Mouse (Mus musculus) gastrocnemius, postnatal 36 days (tissue): Measurements from ENCODE around the gene Chn1. TPM values are rescaled to one million over a fixed set of nuclear protein-coding genes. Genes with fewer than 3 reads are reported as not detected.

Experiments
- DNase-seq, 2 experiments: peaks; one replicate each; pipeline ENCODE4 v3.0.0; 2022
- intact Hi-C: fragments of 180-260 bp; cut with DNase I; formaldehyde crosslinking; loops from one replicate; pipeline ENCODE4 v1.15.1; 2025
- total RNA-seq, 2 experiments: library from RNA; stranded (reverse); gene quantifications; 2 replicates each; pipeline ENCODE4 v1.2.3; 2021

The Chn1 gene
- total RNA-seq, 2 experiments from 2014 or later, result 3.4 to 5.3 TPM

GRCm38 (mm10) chr2:73597772-73598171, 177.4 kb downstream of the Chn1 start:
- intact Hi-C loops, result no loop called here
- DNase-seq, result no peak

DNA sequence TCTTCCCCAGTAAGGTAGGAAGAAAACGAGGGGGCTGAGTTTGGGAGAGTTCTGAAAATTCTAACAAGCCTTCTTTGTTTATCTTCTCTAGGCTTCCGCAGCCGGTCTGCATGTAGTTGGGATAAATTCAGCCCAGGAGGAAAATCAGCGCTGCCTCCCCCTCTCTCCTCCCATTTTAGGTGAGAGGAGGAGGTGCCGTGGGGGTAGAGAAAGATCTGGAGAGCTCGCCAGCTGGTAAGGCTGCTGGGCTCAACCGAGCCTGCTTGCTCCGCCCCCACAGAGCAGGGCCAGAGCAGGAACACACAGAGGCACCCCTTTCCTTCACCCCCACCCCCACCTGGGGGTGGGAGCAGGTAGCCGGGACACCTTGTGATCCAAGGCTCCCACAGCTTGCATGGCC, 178.4 kb downstream of the Chn1 start:
- no peak for DNase-seq

DNA sequence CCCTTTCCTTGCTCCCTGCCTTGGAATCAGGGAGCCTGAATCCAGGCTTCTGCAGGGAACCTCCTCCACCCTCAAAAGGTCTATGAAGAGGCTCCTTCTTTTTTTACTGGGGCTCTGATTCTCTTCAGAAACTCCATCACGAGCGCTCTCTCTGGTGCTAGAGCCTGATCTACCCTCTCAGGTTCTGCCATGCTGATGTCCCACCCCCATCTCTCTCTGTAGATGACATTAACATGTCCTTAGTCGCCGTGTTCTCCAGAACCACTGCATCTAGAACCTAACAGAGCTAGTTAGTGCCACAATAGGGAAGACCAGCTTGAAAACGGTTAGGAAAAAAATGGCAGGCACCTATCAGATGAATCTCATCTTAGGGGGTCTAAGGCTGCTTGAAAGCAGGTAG, 178.8 kb downstream of the Chn1 start:
- no peak for DNase-seq
- intact Hi-C loops, result no loop called here

More for the DNA sequence above, 178.4 kb downstream of the Chn1 start:
- intact Hi-C loops, result no loop called here

DNA sequence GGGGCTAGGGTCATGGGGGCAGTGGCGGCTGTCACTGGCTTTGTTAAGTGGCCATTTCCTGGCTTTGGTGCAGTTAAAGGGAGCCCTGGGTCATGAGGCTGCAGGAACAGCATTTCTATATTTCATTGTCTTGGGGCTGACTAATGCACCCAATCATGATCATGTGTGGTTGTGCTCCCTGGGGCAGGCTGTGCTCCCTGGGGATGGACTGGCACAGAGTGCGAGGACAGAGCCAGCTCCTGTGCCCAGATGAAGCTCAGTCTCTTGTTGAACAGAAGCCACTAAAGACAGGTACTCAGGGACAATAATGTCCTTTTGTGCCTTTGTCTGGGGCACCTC, 182.1 kb downstream of the Chn1 start:
- no peak for DNase-seq
- intact Hi-C loops, result loop anchor here (5.0 kb wide), 1 partner anchor 319 kb away; the partner anchor contains the start of gene Atp5g3

DNA sequence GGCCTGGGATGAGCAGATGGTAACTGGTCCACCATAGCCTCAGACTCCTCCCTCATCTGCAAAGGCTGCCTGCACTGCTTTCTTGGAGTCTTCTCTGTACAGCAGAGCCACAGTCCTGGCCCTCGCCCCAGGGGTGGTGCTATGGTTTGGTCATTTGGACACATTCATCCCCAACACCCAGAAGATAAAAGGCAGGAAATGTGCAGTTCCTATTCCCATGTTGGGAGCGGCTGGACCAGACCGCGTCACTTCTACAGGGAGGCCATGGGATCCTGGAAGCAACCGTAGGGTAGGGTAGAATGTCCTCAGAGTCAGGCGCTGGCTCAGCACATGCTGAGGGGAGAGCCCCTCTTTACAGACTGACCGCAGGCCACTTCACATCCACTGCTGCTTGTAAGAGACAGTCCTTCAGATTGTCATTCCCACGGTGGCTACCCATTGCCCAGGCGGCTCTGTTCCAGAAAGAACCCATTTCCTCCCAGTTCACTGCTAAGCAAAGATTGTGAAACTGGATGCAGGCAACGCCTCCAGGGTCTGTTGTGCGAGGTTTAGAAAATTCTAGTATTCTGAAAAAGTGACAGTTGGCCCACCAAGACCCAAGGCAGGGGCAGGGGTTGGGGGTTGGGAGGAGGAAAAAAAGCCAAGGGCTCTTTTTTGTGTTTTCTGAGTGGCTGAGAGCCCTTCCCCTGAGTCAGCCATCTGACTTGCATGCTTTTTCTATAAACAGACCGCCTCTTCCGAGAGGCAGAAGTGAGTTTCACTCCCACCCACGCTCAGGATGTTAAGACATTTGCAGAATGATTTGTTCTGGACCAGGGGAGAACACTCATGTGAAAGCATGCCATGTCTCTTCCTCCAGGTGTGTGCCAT, 182.7 kb downstream of the Chn1 start:
- intact Hi-C loops, result loop anchor here (5.0 kb wide), 1 partner anchor 320 kb away; the partner anchor contains the start of gene Atp5g3
- peak; percentile 48 to 50 for DNase-seq

DNA sequence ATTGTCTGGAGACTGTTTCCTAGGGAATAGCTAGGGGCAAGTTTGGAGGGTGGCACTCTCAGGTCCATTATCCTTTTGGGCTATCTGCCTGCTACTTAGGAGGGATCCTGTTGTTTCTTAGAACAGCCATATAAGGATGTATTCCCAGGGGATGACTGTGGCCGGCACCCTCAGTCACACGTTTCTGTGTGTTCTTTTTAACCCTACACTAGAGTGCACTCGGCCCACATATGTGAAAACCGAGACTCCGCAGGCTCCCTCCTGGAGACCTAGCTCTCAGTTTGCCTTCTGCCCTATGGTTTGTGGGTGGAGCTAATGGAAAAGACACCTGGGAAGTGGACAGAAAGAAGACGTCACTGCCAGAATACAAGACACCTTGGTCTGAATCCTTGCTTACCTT, 183.9 kb downstream of the Chn1 start:
- DNase-seq, result no peak
- intact Hi-C loops, result loop anchor here (5.0 kb wide), 1 partner anchor 321 kb away; the partner anchor contains the start of gene Atp5g3

DNA sequence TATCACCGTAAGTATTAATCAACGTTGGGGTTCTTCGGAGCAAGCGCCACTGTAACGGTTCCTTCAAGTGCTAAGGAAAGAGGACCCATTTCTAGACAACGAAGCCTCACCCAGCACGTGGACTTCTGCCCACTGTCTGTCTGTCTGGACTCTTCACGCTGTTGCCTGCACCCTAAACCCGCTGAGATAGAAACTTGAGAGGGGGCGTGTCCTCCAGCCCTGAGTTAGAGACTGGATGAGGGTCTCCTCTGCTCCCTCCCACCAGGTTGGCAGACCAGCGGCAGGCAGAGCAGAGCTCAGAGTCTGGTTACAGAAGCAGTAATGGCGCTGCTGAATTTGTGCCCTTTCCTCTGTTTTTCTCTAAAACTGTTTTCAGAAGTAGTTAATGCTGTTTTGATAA, 185.0 kb downstream of the Chn1 start:
- DNase-seq, result no peak
- intact Hi-C loops, result loop anchor here (5.0 kb wide), 1 partner anchor 322 kb away; the partner anchor contains the start of gene Atp5g3

- intact Hi-C loops, result no loop called here
Observed at GRCm38 (mm10) chr2:73588951-73589350, 186.2 kb downstream of the Chn1 start.

DNA sequence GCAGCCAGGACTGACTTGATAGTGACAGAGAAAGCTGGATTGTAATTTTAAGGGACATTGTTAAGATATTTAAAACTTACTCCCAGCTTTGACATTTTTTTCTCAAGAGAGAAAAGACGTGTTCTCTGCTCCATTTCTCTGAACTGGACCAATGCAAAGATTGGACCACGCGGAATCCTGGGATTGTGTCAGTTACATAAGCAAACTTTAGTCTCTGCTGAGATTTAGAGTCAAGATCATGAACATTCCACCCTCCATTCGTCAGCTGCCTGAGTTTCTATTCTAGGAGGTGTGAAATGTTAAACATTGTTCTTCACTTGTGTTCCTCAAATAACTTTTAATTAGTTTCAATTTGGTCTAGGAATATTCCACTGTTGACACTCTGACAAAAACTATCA, 188.0 kb downstream of the Chn1 start:
- DNase-seq, result no peak
- intact Hi-C loops, result no loop called here

More at GRCm38 (mm10) chr2:73588951-73589350, 186.2 kb downstream of the Chn1 start:
- DNase-seq, result no peak

GRCm38 (mm10) chr2:73586392-73587108, 188.6 kb downstream of the Chn1 start:
- intact Hi-C loops, result no loop called here
- DNase-seq, result no peak

GRCm38 (mm10) chr2:73585347-73585831, 189.8 kb downstream of the Chn1 start:
- intact Hi-C loops, result no loop called here
- no peak for DNase-seq

DNA sequence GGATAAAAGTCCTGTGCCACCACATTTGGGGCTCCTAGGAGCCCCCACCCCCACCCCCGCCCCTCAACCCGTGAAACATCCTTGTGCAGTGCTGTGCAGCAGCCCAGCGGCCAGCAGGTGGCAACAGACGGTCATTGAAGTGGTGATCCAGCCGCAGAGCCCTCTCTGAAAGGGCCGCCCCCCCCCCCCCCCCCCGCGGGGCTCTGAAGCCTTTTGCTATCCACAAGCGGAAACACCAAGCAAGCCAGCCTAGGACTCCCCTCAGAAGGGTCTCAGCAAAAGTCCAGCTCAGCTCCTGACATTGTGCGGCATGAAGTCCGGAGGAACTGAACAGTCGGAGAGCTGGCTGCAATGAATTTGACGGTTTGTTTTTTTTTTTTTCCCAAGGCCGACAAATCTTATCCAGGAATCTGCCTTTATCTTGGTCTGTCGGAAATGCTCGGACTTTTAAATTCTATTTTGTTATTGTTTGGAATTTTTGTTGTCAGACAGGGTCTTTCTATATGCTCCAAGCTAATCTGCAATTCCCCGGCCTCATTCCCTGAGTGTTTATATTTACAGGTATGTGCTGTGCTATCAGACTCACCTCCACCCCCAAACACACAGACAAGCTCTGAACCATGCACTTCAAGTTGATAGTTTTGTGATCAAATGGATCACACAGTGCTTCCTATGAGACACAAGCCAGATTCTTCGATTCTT, 190.3 kb downstream of the Chn1 start:
- DNase-seq, result peak; percentile 56 to 71
- intact Hi-C loops, result loop anchor here (1.0 to 5.0 kb wide), 2 partner anchors 160 to 1088 kb away; no protein-coding TSS in a partner anchor

GRCm38 (mm10) chr2:73580720-73581119, 194.4 kb downstream of the Chn1 start:
- intact Hi-C loops, result loop anchor here (5.0 kb wide), 1 partner anchor 1092 kb away; no protein-coding TSS in a partner anchor
- DNase-seq, result no peak

GRCm38 (mm10) chr2:73580166-73580565, 195.0 kb downstream of the Chn1 start, which contains the start of gene Chrna1:
Gene Chrna1 (minus strand): TSS chr2:73580338.
- intact Hi-C loops, result loop anchor here (5.0 kb wide), 1 partner anchor 1092 kb away; no protein-coding TSS in a partner anchor
- DNase-seq, result no peak

DNA sequence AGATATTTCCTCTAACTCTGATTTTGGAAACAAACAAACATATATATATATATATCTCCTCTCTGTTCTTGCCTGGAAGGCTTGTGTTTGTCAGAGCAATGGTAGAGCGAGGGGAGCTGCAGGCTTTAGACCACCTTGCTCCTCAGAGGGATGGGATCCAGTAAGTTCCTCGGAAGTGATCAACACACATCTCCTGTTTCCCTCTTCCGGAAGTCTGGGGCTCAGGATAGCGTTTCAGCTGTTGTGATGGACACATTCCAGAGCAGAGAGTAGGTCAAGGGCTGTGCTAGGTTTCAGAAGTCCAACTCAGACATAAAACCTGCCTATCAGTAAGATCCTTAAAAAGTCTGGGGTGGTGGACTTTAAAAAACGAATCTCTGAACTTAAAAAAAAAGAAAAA, 196.0 kb downstream of the Chn1 start:
- no peak for DNase-seq
- intact Hi-C loops, result no loop called here

GRCm38 (mm10) chr2:73574418-73574817, 200.7 kb downstream of the Chn1 start:
- no peak for DNase-seq
- intact Hi-C loops, result no loop called here

DNA sequence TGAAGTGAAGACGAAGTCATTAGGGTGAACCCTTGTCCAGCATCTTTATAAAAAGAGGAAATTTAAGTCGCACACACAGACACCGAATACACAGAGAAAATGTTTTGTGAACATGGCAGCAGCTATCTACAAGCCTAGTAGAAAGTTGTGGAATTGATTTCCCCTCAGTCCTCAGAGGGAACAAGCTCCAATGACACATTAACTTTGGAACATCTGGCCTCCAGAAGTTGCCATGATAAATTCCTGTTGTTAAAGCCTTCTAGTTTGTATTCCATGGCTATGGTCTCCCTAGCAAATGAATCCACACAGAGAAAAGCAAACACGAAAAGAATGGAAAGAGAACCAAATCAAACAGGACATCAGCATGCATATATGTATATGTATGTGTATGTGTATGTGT, 201.6 kb downstream of the Chn1 start:
- DNase-seq, result no peak
- intact Hi-C loops, result no loop called here

GRCm38 (mm10) chr2:73572539-73573372, 202.4 kb downstream of the Chn1 start:
- DNase-seq, result peak; percentile 42 to 45
- intact Hi-C loops, result no loop called here

DNA sequence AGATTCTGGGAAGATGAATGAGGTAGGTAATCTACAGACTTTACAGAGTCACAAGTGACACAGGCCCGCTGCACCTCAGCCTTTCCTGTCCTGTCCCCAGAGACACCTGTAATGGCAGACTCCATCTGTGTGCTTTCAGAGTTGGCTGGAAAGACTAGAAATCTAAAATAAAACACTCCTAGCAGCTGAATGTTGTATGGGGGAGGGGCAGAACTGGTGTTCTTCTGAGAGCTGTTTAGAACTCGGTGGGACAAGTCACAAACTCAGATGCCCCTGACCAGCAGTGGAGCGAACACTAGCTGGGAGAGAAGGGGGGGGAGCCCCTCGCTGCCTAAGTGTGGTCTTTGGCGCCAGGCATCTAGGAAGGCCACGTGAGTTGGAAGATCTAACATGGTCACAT, 203.2 kb downstream of the Chn1 start:
- DNase-seq, result no peak
- intact Hi-C loops, result no loop called here

- intact Hi-C loops, result no loop called here
- DNase-seq, result no peak
Observed at GRCm38 (mm10) chr2:73571304-73571703, 203.8 kb downstream of the Chn1 start.
